Mouse (Mus musculus) lung, postnatal 14 days (tissue): ENCODE measurements at regions not wholly inside any gene's neighbourhood (a gene's known extent, or its start where the extent isn't known, plus 50 kb on each side); places are given as distances from the start of the nearest gene placed in this dataset.

Experiments used
- DNase-seq: peaks from one replicate; pipeline ENCODE4 v3.0.0; 2021

- DNase-seq = peak; percentile 53
Observed at GRCm38 (mm10) chr4:32153356-32153755, 85.2 kb upstream of the Bach2 start.

DNA sequence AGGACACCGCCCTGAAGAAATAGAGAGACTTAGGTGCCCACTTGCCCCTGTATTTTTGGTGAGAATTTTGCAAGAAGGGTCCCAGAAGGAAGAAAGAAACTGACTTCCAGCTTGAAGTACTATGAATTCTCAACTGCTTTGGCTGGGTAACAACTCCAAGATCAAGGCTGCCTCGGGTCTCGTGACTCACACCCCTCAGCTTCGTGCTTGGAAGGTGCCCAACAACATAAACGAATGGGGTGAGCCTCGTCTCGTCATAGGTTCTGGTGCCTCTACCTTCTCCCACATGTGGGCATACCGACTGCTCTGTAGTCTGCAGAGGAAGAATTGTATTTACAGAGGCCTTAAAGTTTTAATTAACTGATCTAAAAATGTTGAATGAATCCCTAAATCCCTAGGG, 81.6 kb upstream of the Bach2 start:
- no peak for DNase-seq

DNA sequence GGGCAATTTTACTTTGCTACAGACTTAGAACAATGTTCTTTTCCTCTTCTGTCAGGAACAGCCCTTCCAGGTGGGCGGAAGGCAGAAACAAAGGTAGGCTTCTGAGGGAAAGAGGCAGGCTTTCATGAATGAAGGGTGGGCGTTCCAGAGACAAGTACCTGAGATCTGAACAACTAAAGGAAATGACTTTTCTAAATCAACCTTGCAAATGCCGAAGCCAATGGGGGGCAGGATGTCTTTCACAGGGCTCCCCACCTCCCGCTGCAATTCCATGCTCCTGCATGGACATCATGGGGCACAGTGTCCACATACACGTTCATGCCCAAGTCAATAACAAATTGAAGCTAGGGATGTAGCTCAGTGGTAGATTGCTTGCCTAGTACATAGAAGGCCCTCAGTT, 80.2 kb upstream of the Bach2 start:
- no peak for DNase-seq

- DNase-seq = no peak
Observed at GRCm38 (mm10) chr4:32158886-32159285, 79.7 kb upstream of the Bach2 start.

DNA sequence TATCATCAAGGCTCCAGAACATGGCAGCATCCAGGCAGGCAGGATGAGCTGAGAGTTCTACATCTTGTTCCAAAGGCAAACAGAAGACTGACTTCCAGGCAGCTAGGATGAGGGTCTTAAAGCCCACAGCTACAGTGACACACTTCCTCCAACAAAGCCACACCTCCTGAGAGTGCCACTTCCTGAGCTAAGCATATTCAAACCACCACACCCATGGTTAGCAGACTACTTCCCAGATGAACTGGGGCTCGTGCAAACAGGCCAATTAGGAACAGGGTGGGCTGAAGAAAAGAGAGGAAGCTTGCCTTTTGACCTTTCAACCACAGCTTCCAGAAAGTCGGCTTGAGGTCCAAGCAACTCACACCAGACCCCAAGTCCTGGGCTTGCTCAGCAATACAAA, 77.8 kb upstream of the Bach2 start:
- no peak for DNase-seq

- DNase-seq = no peak
Observed at GRCm38 (mm10) chr4:32161871-32162656, 76.5 kb upstream of the Bach2 start.

DNA sequence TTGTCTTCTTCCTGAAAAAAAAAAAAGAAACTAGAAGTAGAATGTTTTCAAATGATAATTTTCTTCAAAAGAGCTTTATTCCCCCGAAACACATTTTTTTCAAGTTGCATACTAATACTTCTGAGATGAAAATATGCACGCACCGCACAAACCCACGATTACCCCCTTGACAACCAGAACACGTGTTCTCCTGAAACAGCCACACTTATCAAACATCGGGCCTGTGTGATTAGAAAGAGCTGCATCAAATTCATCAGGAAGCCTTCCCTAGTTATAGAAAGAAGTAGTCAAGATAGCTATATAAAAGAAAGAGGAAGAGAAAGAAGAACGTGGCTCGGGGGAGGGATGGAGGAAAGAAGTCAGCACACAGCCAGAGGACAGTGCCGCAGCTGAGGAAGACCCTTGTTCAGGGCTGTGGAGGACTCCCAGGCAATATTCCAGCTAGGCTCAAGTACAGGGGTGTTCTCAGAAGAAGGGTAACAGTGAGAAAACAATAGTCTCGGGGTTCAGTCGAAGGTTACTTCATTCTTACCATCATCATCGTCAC, 75.8 kb upstream of the Bach2 start:
- DNase-seq = no peak

- DNase-seq = no peak
Observed at GRCm38 (mm10) chr4:32164081-32164641, 74.4 kb upstream of the Bach2 start.

GRCm38 (mm10) chr4:32164736-32165241, 73.8 kb upstream of the Bach2 start:
- DNase-seq = no peak

GRCm38 (mm10) chr4:32165918-32166528, 72.6 kb upstream of the Bach2 start:
- DNase-seq = no peak

GRCm38 (mm10) chr4:32167151-32167550, 71.5 kb upstream of the Bach2 start:
- DNase-seq = no peak

- DNase-seq = no peak
Observed at GRCm38 (mm10) chr4:32170106-32170459, 68.5 kb upstream of the Bach2 start.

DNA sequence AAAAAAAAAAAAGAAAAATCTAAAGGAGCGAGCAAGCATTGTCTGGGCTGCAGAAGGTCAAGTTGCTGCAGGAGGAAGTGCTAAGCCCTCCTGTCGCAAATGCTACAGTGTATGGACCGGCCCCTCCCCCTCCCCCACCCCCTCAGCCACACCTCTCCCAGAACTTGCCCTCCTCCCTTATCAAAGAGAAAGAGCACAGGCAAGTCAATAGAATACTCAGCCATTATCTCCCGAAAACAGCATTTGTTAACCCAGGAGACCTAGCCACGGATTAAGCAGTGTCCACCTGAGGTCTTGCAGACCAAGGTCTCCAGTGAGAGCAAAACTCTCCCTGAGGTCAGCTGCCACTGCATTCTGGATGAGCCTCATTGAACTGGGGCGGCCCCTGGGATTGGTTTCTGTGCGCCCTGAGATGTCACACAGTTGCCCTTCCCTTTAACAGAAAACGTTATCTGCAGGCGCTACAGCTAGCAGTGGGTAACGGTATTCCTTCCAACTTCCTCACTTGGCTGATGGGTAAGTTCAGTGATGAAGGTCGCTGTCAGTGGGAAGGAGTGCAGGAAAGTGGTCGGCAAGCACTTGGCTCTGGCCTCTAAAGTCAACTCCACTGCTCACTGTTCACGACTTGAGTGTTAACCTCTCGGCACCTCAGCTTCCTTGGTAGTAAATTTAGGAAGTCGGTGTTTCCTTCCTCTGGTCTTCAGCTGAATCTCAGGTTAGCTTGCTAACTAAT, 68.0 kb upstream of the Bach2 start:
- DNase-seq = no peak

DNA sequence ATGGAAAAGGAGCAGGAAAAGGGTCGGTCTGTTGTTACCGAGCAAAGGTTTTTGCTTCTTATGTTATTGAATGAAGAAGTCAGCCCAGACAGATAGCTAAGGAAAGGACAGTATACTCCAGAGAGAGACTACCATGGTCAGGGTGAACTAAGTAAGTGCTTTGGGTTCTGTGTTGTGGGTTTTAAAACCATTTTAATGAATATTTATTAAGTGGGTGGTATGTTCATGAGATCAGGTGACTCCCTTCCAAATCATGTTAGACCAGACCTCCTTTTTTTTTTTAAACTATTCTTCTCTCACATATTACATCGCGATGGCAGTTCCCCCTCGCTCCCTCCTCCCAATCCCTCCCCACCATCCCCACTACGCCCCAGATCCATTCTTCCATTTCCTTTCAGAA, 67.3 kb upstream of the Bach2 start:
- DNase-seq = no peak

DNA sequence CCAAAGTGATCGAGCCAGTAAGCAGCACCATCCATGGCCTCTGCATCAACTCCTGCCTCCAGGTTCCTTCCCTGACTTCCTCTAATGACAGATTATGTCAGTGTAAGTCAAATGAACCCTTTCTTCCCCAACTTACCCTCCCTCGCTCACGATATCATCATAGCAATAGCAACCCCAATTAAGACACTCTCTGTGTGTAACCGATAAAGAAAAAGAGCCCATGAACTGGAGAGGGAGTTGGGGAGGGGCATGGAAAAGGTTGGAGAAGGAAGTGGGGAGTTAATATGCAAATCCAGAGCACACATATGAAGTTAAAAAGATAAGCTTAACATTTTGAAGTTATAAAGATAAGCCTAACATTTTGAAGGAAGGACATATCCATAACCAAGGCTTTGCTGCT, 65.6 kb upstream of the Bach2 start:
- DNase-seq = no peak

DNA sequence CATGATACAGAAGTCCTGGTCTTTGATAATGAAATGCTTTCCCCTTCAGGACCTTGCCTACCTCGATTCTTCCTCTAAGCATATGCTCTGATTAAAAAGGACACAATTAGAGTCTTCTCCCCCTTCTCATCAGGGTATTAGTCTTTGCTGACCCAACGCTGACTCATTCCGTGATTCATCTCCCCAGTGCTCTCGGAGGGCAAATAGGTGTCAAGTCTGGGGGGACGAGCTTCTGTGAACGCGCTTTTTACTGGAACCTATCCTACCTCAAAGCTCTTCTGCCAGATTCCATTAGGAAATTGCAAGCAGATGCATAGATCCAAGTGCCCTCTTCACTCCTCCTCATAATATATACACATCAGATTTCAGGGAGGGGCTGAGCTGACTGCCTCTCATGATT, 63.8 kb upstream of the Bach2 start:
- no peak for DNase-seq

GRCm38 (mm10) chr4:32175231-32175630, 63.4 kb upstream of the Bach2 start:
- DNase-seq = no peak

GRCm38 (mm10) chr4:32175853-32176448, 62.7 kb upstream of the Bach2 start:
- no peak for DNase-seq

DNA sequence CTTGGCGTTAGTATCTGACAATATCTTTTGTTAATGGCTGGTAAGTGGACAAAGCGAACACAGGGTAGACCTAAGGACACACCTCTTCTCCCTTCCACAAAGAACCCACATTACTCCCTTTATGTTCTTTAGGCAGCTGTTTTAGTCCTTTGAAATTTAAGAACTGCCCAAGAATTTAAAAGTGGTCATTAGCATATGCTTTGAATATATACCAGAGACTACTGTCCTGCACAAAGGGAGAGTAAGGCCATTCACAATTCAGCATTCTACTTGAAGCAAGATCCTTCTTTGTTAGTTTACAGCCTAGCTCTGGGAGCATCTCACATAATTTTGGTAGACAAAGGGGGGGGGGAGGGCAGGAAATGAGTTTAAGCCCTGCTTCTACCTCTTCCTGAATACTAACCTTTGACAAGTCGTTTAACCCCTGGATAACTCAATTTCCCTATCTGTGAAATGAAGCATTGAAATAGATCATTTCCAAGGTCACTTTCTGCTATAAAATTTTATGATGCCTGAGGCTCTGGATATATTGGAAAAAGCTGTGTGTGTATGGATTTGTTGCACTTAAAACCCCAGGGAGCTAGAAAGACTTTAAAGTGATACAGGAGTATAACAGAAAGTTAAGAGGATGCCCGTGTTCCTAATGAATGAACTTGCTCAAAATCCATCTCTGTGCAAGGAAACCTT, 62.0 kb upstream of the Bach2 start:
- no peak for DNase-seq

DNA sequence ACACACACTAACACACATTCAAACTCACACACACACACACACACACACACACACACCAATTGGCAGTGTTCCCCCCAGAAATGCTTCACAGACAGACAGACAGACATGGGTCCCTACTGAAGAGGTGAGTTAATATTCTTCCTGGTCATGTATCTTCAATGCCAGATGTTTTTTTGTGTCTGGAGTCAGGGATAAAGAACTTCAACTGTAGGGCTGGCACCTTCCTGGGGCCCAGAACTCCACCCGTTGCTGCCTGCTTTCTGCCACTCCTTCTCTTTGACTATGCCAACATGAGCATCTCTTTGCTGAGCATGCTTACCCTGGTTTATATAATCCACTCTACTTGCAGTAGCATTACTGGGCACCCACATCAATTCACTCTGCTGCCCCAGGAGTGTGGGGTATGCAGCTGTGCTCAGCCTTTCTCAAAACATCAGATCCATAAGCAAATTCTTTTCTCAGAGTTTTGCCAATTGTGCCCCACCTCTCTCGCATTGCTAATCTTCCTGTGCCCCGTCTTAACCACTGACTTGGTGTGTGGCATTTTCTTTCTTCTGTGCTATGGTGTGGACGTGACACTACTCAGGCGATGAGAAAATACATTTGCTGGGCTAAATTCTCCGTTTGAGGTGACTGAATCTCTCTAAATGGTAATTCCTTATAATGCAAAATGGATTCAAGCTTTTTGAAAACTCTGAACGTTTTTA, 60.5 kb upstream of the Bach2 start:
- no peak for DNase-seq

DNA sequence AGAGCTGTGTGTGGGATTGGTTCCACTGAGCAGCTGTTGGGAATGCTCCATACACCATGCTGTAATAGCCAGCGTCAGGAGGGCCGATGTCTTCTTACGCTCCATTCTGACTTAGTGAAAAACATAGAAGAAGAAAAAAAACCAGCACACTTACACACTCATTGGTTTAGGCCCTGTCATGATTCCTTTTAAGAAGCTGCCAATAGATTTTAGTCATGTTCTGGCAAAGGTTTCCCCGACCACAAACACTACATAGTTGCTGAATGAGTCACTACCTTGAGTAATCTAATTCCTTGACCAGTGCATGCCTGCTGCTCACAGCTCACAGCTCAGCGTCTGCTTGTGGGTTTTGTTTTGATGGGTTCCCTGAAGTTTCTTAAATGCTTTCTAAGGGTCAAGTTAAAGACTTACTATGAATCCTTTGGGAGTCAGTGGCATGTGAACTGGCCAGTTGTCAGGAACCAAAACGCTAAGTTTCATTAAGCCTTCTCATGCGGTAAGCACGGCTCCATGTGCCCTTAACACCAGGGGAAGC, 58.8 kb upstream of the Bach2 start:
- DNase-seq = peak; percentile 54
